Mouse (Mus musculus): ENCODE data around the gene Kcnt1.

DNA sequence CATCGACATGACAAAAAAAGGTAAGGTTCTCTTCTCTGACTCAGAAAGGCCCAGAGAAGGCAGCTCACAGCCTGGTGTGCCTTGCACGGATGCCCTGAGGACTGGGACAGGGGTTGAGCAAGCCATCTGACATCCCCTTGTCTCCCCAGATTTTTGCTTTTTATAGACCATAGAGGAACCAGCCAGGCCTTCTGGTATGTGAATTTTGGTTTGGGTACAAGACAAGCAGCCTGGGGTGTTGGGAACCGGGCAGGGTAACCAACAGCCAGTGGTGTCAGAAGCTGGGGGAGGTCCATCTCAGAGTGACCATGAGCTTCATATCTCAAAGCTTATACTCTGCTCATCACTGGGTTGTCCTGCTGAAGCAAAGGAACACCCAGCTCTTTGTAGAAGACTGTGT lies 38.8 kb upstream of the Kcnt1 start:
- TF ChIP-seq CTCF (IDR thresholded peaks at IDR 0.05; ENCODE audit: low read depth, low read length) (no peak), POLR2A (IDR thresholded peaks at IDR 0.05; ENCODE audit: insufficient read depth, low read length) (no peak)

All from ES-Bruce4 (cell line).